ENCODE assay signal across 7 mouse cellular contexts in the genomic region with DNA sequence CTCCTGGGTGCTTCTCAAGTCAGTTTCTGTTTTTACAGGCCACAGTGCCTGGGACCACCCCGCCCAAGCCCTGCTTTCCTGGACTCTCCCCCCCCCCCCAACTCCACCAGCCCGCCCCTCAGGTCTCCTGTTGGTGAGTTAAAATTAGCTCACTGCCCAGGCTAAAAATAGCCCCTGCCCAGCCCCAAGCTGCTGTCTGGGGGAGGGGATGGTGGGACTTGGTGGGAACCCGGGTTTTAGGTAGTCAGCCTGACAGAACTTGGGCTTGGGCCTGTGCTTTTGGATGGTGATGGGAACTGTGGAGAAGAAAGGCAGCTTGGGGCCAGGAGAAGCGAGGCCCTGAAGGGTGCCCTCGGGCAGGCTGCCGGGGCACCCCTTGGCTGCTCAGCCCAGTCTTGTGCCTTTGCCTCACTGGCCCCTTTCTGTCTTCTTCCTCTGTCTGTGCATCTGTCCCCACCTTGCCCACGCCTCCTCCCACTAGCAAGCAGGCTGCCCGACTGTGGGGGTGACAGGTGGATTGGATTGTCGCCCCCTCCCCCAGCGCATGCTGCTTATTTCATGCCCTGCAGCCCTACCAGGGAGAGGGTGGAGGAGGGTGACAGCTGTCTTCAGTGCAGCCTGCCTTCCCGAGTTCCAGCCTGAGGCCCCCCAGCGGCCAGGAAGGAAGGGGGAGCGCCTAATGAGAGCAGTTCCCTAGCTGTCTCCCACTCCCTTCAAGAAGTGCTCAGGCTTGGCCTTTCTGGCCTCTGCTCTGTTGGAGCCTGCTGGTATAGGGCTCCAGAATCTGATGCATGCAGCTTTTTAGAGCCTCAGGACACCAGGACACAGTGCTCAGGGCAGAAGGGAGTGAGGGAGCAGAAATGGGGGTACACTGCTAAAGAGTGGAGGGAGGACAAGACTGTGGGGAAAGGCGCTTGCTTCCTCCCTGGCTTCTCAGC. TPM values are rescaled to one million over a fixed set of nuclear protein-coding genes. Genes with fewer than 3 reads are reported as not detected.
A peak's percentile ranks its signal among the peaks of the same experiment; 100 is the strongest.
DNase-seq lines count a peak whose midpoint lies in the region; ATAC-seq and TF ChIP-seq lines count a peak whose summit lies in the region.

No protein-coding gene starts in this region.

- peak in 1 of 2 experiments; percentile 31; a peak in 2 of 4 replicates for TF ChIP-seq CTCF in CH12.LX (conservative IDR thresholded peaks at IDR 0.05 in 1 of 2, IDR thresholded peaks at IDR 0.05 in 1 of 2; ENCODE audit: low read depth in 2 of 2, low read length in 2 of 2)
- peak; percentile 62 for TF ChIP-seq CTCF in forebrain, postnatal 0 days (IDR thresholded peaks at IDR 0.05; ENCODE audit: low read depth)

- TF ChIP-seq EP300 in CH12.LX (IDR thresholded peaks at IDR 0.05; ENCODE audit: low read length), result no peak; the same call in 1 of the 2 replicates

- dilution Hi-C loops in CH12.LX (cut with MboI; ENCODE audit: extremely low pct_ligation_motif_present, extremely low pct_unique_long_range_greater_than_20kb, low sequenced_read_pairs), result no loop called here

- no peaks in the 10 kb centered on the region for H3K27me3 ChIP-seq in CH12.LX (replicated peaks)
- no peaks in the 10 kb centered on the region for H3K27me3 ChIP-seq in forebrain, postnatal 0 days (ENCODE audit: insufficient read depth, low read length)
- H3K27me3 ChIP-seq in hindbrain, embryonic 13.5 days, result no peaks in the 10 kb centered on the region
- H3K27me3 ChIP-seq in limb, embryonic 11.5 days (ENCODE audit: control insufficient read depth, insufficient read depth, low read length), result no peaks in the 10 kb centered on the region

- H3K27ac ChIP-seq in CH12.LX (ENCODE audit: insufficient read depth, low read depth), result peak overlapping the region; percentile 97
- peak overlapping the region; percentile 86 for H3K27ac ChIP-seq in forebrain, postnatal 0 days (ENCODE audit: low read depth, low read length)
- H3K27ac ChIP-seq in hindbrain, embryonic 13.5 days, result peak overlapping the region; percentile 92
- H3K27ac ChIP-seq in limb, embryonic 11.5 days (replicated peaks; ENCODE audit: low read depth, low read length), result peak overlapping the region; percentile 47; the same call in 1 of the 2 replicates

- H3K4me1 ChIP-seq in CH12.LX (ENCODE audit: control insufficient read depth in 1 of 2, insufficient read depth in 2 of 2), result peaks cover 48 to 87% of the 10 kb centered on the region in 2 experiments
- H3K4me1 ChIP-seq in forebrain, postnatal 0 days (ENCODE audit: insufficient read depth), result peaks cover 53% of the 10 kb centered on the region
- peaks cover 84% of the 10 kb centered on the region for H3K4me1 ChIP-seq in hindbrain, embryonic 13.5 days (replicated peaks)
- H3K4me1 ChIP-seq in limb, embryonic 11.5 days (ENCODE audit: control insufficient read depth, insufficient read depth, low read length), result peaks cover 45% of the 10 kb centered on the region

- no peak; the same call in 1 of the 2 replicates for TF ChIP-seq RAD21 in CH12.LX (IDR thresholded peaks at IDR 0.05; ENCODE audit: low read depth, low read length)

- in situ Hi-C loops in CH12.LX (cut with MboI; ENCODE audit: low pct_ligation_motif_present, low pct_unique_long_range_greater_than_20kb, low sequenced_read_pairs), result no loop called here

- H3K9ac ChIP-seq in CH12.LX (ENCODE audit: insufficient read depth, low read depth), result peak overlapping the region; percentile 96
- peak overlapping the region; percentile 37 for H3K9ac ChIP-seq in forebrain, postnatal 0 days
- peak overlapping the region; percentile 68 for H3K9ac ChIP-seq in hindbrain, embryonic 13.5 days
- H3K9ac ChIP-seq in limb, embryonic 11.5 days (ENCODE audit: low read length), result peak overlapping the region; percentile 27; the same call in 1 of the 2 replicates

- ATAC-seq in forebrain, postnatal 0 days, result peak; percentile 50
- no peak for ATAC-seq in hindbrain, embryonic 13.5 days (ENCODE audit: low FRiP score)
- ATAC-seq in limb, embryonic 11.5 days (ENCODE audit: insufficient number of reproducible peaks, low FRiP score, low TSS enrichment, low read depth), result peak; percentile 26; the same call in 1 of the 2 replicates

- peak overlapping the region; percentile 42 to 43 (median 42) for H3K4me3 ChIP-seq in CH12.LX (replicated peaks in 1 of 3; ENCODE audit: low read depth in 2 of 3, low read length in 2 of 3, poor library complexity in 1 of 3)
- H3K4me3 ChIP-seq in forebrain, postnatal 0 days (ENCODE audit: low read depth, low read length), result no peak overlapping the region
- H3K4me3 ChIP-seq in hindbrain, embryonic 13.5 days, result 0 out of 2 replicates have a peak overlapping the region, but pooled peaks have one; percentile 1
- no peak overlapping the region for H3K4me3 ChIP-seq in limb, embryonic 11.5 days (ENCODE audit: low read depth, low read length)

- DNase-seq in CH12.LX (ENCODE audit: extremely low read depth) (no peak), R1 (ENCODE audit: low read depth, low spot score) (peak; percentile 33)
- peak; percentile 60 for DNase-seq in forebrain, postnatal 0 days
- DNase-seq in limb, embryonic 11.5 days (ENCODE audit: low spot score), result peak; percentile 58
- DNase-seq in naive thymus-derived CD4-positive, alpha-beta T cell, adult 2 months (ENCODE audit: low read depth), result peak; percentile 51
- DNase-seq in T-cell, adult 2 months (ENCODE audit: low spot score), result no peak

- peaks cover 10 to 43% of the 10 kb centered on the region in 2 experiments for H3K36me3 ChIP-seq in CH12.LX (replicated peaks in 1 of 2; ENCODE audit: control insufficient read depth in 1 of 2, insufficient read depth in 1 of 2, low read length in 1 of 2)
- H3K36me3 ChIP-seq in forebrain, postnatal 0 days (ENCODE audit: insufficient read depth), result peaks cover 4% of the 10 kb centered on the region; the same call in 1 of the 2 replicates
- no peaks in the 10 kb centered on the region for H3K36me3 ChIP-seq in hindbrain, embryonic 13.5 days
- no peaks in the 10 kb centered on the region for H3K36me3 ChIP-seq in limb, embryonic 11.5 days (ENCODE audit: control insufficient read depth, insufficient read depth, low read length)

- TF ChIP-seq POLR2A in CH12.LX (IDR thresholded peaks at IDR 0.05; ENCODE audit: low read depth, low read length), result no peak

- H3K79me2 ChIP-seq in CH12.LX (replicated peaks; ENCODE audit: control insufficient read depth, extremely low read depth, insufficient read depth, poor library complexity, severe bottlenecking), result peaks cover 93% of the 10 kb centered on the region

- 11% methylated on average over 14 of the region's 14 CpGs for WGBS in forebrain, postnatal 0 days
- 15% methylated on average over 10 of the region's 14 CpGs for WGBS in hindbrain, embryonic 13.5 days
- WGBS in limb, embryonic 11.5 days, result 15% methylated on average over 14 of the region's 14 CpGs

- no peaks in the 10 kb centered on the region for H3K9me3 ChIP-seq in CH12.LX (replicated peaks; ENCODE audit: low read length)
- no peaks in the 10 kb centered on the region for H3K9me3 ChIP-seq in forebrain, postnatal 0 days (ENCODE audit: low read length)
- H3K9me3 ChIP-seq in hindbrain, embryonic 13.5 days, result no peaks in the 10 kb centered on the region
- no peaks in the 10 kb centered on the region for H3K9me3 ChIP-seq in limb, embryonic 11.5 days (ENCODE audit: control insufficient read depth, low read length)

- H3K4me2 ChIP-seq in CH12.LX (ENCODE audit: insufficient read depth, low read depth, poor library complexity, severe bottlenecking), result peak overlapping the region; percentile 99
- H3K4me2 ChIP-seq in forebrain, postnatal 0 days (ENCODE audit: low read depth), result peak overlapping the region; percentile 35
- H3K4me2 ChIP-seq in hindbrain, embryonic 13.5 days, result peak overlapping the region; percentile 45
- peak overlapping the region; percentile 40 for H3K4me2 ChIP-seq in limb, embryonic 11.5 days (ENCODE audit: low read depth, severe bottlenecking)

TF ChIP-seq in CH12.LX, 34 proteins besides CTCF, POLR2A, EP300 and RAD21 (continues in another document):
- no peak for TF ChIP-seq IRF4 (IDR thresholded peaks at IDR 0.05; ENCODE audit: low read depth, low read length)
- no peak for TF ChIP-seq ETS1 (conservative IDR thresholded peaks at IDR 0.05; ENCODE audit: low read depth, low read length)
- no peak for TF ChIP-seq ZMIZ1 (IDR thresholded peaks at IDR 0.05; ENCODE audit: low read depth, low read length)
- no peak; the same call in 1 of the 2 replicates for TF ChIP-seq JUND (conservative IDR thresholded peaks at IDR 0.05; ENCODE audit: low read depth, low read length)
- no peak for TF ChIP-seq ZKSCAN1 (IDR thresholded peaks at IDR 0.05; ENCODE audit: borderline replicate concordance, low read depth, low read length)
- no peak for TF ChIP-seq RCOR1 (conservative IDR thresholded peaks at IDR 0.05; ENCODE audit: low read depth, low read length)
- no peak for TF ChIP-seq JUN (IDR thresholded peaks at IDR 0.05; ENCODE audit: insufficient read depth, low read depth, low read length)
- TF ChIP-seq NELFE (IDR thresholded peaks at IDR 0.05; ENCODE audit: low read depth, low read length), result no peak
- no peak for TF ChIP-seq MAZ (IDR thresholded peaks at IDR 0.05; ENCODE audit: low read depth, low read length)
- TF ChIP-seq ZNF384 (IDR thresholded peaks at IDR 0.05; ENCODE audit: low read depth, low read length), result no peak
- no peak for TF ChIP-seq MAFK (IDR thresholded peaks at IDR 0.05; ENCODE audit: insufficient replicate concordance, low read length)
- TF ChIP-seq KAT2A (IDR thresholded peaks at IDR 0.05; ENCODE audit: insufficient replicate concordance, low read length), result no peak
- no peak for TF ChIP-seq TBP (conservative IDR thresholded peaks at IDR 0.05; ENCODE audit: low read depth, low read length)
- TF ChIP-seq MEF2A (IDR thresholded peaks at IDR 0.05; ENCODE audit: borderline replicate concordance, low read depth, low read length), result peak; percentile 91
- TF ChIP-seq BHLHE40 (IDR thresholded peaks at IDR 0.05; ENCODE audit: low read depth, low read length), result peak; percentile 11; the same call in 1 of the 2 replicates
- no peak for TF ChIP-seq USF2 (conservative IDR thresholded peaks at IDR 0.05; ENCODE audit: low read depth, low read length)
- TF ChIP-seq MYC (IDR thresholded peaks at IDR 0.05; ENCODE audit: low read depth, low read length), result no peak
- TF ChIP-seq SIN3A (IDR thresholded peaks at IDR 0.05; ENCODE audit: low read length), result peak; percentile 75
- no peak for TF ChIP-seq E2F4 (IDR thresholded peaks at IDR 0.05; ENCODE audit: insufficient replicate concordance, low read depth, low read length)
- no peak; the same call in 1 of the 2 replicates for TF ChIP-seq MXI1 (IDR thresholded peaks at IDR 0.05; ENCODE audit: low read depth, low read length)

RNA-seq across cellular contexts. Expression of a gene that starts 8.2 kb away (rescaled TPM):
- total RNA-seq in CH12.LX (2012; rRNA removed) (10.9 and 11.0 TPM in 2 replicates), CH12.LX (2014; rRNA removed) (4.3 and 4.8 TPM in 2 replicates)
- 51.2 and 75.8 TPM in 2 replicates for polyA plus RNA-seq in CH12.LX (2012; ENCODE audit: insufficient read length, low read depth)
- 45.0 and 53.0 TPM in 2 replicates for total RNA-seq in forebrain, postnatal 0 days (2014; rRNA removed)
- polyA plus RNA-seq in forebrain, postnatal 0 days (2015; fragmentation: Nextera tagmentation; extraction: Ambion mirVana), result 30.9 and 34.0 TPM in 2 replicates
- polyA plus RNA-seq in hindbrain, embryonic 13.5 days (2015; fragmentation: Nextera tagmentation; extraction: Ambion mirVana), result 14.5 and 14.8 TPM in 2 replicates
- polyA plus RNA-seq in limb, embryonic 11.5 days (2014; fragmentation: Nextera tagmentation; extraction: Ambion mirVana), result 12.6 and 14.3 TPM in 2 replicates

Comparison
In these comparisons a context has a peak if more than half of its experiments do, and no peak if none do; other contexts are left out.
1. DNase-seq: peak in R1 (single experiment), forebrain, postnatal 0 days (single experiment), limb, embryonic 11.5 days (single experiment) and naive thymus-derived CD4-positive, alpha-beta T cell, adult 2 months (single experiment); none in CH12.LX (single experiment) and T-cell, adult 2 months (single experiment).
2. H3K27ac ChIP-seq: peak in every context shown above with its lines; median percentile 97 in CH12.LX; 92 in hindbrain, embryonic 13.5 days; 86 in forebrain, postnatal 0 days; 47 in limb, embryonic 11.5 days.
3. H3K4me2 ChIP-seq: peak in every context shown above with its lines; median percentile 99 in CH12.LX; 45 in hindbrain, embryonic 13.5 days; 40 in limb, embryonic 11.5 days; 35 in forebrain, postnatal 0 days.
4. H3K4me3 ChIP-seq: peak in CH12.LX (3 of 3) and hindbrain, embryonic 13.5 days (single experiment); none in forebrain, postnatal 0 days (single experiment) and limb, embryonic 11.5 days (single experiment).
5. H3K9ac ChIP-seq: peak in every context shown above with its lines; median percentile 96 in CH12.LX; 68 in hindbrain, embryonic 13.5 days; 37 in forebrain, postnatal 0 days; 27 in limb, embryonic 11.5 days.